Mouse (Mus musculus): ENCODE data around the gene Ctrc. TPM values are rescaled to one million over a fixed set of nuclear protein-coding genes. Genes with fewer than 3 reads are reported as not detected.

The Ctrc gene
- polyA plus RNA-seq, 1 experiment from 2014 or later, result not detected

- no peak overlapping the region for H3K4me3 ChIP-seq (ENCODE audit: low read depth, low read length)
- H3K4me1 ChIP-seq (replicated peaks; ENCODE audit: control insufficient read depth, insufficient read depth, low read length), result 0 out of 2 replicates have a peak, but pooled peaks cover 3% of the 10 kb centered on the region
- no peak for DNase-seq (ENCODE audit: low spot score)
- no peaks in the 10 kb centered on the region for H3K9me3 ChIP-seq (ENCODE audit: control insufficient read depth, low read length)
- no peaks in the 10 kb centered on the region for H3K27me3 ChIP-seq (ENCODE audit: control insufficient read depth, insufficient read depth, low read length)
- WGBS, result 83% methylated on average over 4 of the region's 4 CpGs
- H3K4me2 ChIP-seq (replicated peaks; ENCODE audit: low read depth, low read length), result no peak overlapping the region
- H3K36me3 ChIP-seq (ENCODE audit: control insufficient read depth, insufficient read depth, low read length), result no peaks in the 10 kb centered on the region
- no peak overlapping the region for H3K9ac ChIP-seq (ENCODE audit: low read depth, low read length)
- no peak for ATAC-seq (ENCODE audit: low FRiP score)
- no peak overlapping the region for H3K27ac ChIP-seq (ENCODE audit: low read depth, low read length)
Measured at GRCm38 (mm10) chr4:141879074-141879473, 32.9 kb upstream of the Ctrc start.

- H3K36me3 ChIP-seq (ENCODE audit: control insufficient read depth, insufficient read depth, low read length), result no peaks in the 10 kb centered on the region
Measured at GRCm38 (mm10) chr4:141878621-141879020, 32.5 kb upstream of the Ctrc start.

GRCm38 (mm10) chr4:141875481-141876108, 29.4 kb upstream of the Ctrc start:
- H3K9ac ChIP-seq (ENCODE audit: low read depth, low read length), result no peak overlapping the region; the same call in 1 of the 2 replicates
- peak; percentile 46 for DNase-seq (ENCODE audit: low spot score)
- 15% methylated on average over 8 of the region's 8 CpGs for WGBS
- H3K4me1 ChIP-seq (replicated peaks; ENCODE audit: control insufficient read depth, insufficient read depth, low read length), result peaks cover 5% of the 10 kb centered on the region; the same call in 1 of the 2 replicates
- 0 out of 2 replicates have a peak, but pooled peaks have one; percentile 17 for ATAC-seq (ENCODE audit: low FRiP score)
- H3K9me3 ChIP-seq (ENCODE audit: control insufficient read depth, low read length), result no peaks in the 10 kb centered on the region
- no peaks in the 10 kb centered on the region for H3K36me3 ChIP-seq (ENCODE audit: control insufficient read depth, insufficient read depth, low read length)
- peak overlapping the region; percentile 98 for H3K4me2 ChIP-seq (replicated peaks; ENCODE audit: low read depth, low read length)
- H3K27me3 ChIP-seq (ENCODE audit: control insufficient read depth, insufficient read depth, low read length), result no peaks in the 10 kb centered on the region
- peak overlapping the region; percentile 67 for H3K4me3 ChIP-seq (ENCODE audit: low read depth, low read length)
- H3K27ac ChIP-seq (ENCODE audit: low read depth, low read length), result no peak overlapping the region

More at GRCm38 (mm10) chr4:141878621-141879020, 32.5 kb upstream of the Ctrc start:
- H3K9me3 ChIP-seq (ENCODE audit: control insufficient read depth, low read length), result no peaks in the 10 kb centered on the region
- H3K4me3 ChIP-seq (ENCODE audit: low read depth, low read length), result no peak overlapping the region
- no peak overlapping the region for H3K27ac ChIP-seq (ENCODE audit: low read depth, low read length)
- H3K4me1 ChIP-seq (replicated peaks; ENCODE audit: control insufficient read depth, insufficient read depth, low read length), result peaks cover 3% of the 10 kb centered on the region; the same call in 1 of the 2 replicates
- no peaks in the 10 kb centered on the region for H3K27me3 ChIP-seq (ENCODE audit: control insufficient read depth, insufficient read depth, low read length)
- H3K4me2 ChIP-seq (replicated peaks; ENCODE audit: low read depth, low read length), result no peak overlapping the region
- no peak for DNase-seq (ENCODE audit: low spot score)
- no peak for ATAC-seq (ENCODE audit: low FRiP score)
- no peak overlapping the region for H3K9ac ChIP-seq (ENCODE audit: low read depth, low read length)
- 70% methylated on average over 7 of the region's 7 CpGs for WGBS

- peak; percentile 84 for DNase-seq (ENCODE audit: low spot score)
- Histone ChIP-seq H3K4me3 (ENCODE audit: low read depth, low read length) (peak within 1 kb of the TSS; percentile 67), H3K4me1 (replicated peaks; ENCODE audit: control insufficient read depth, insufficient read depth, low read length) (peaks cover 5% of the 10 kb centered on the region; the same call in 1 of the 2 replicates), H3K36me3 (ENCODE audit: control insufficient read depth, insufficient read depth, low read length) (no peaks in the 10 kb centered on the region), H3K9ac (ENCODE audit: low read depth, low read length) (peak within 1 kb of the TSS; percentile 70), H3K9me3 (ENCODE audit: control insufficient read depth, low read length) (no peaks in the 10 kb centered on the region), H3K27me3 (ENCODE audit: control insufficient read depth, insufficient read depth, low read length) (no peaks in the 10 kb centered on the region), H3K4me2 (replicated peaks; ENCODE audit: low read depth, low read length) (peak within 1 kb of the TSS; percentile 98), H3K27ac (ENCODE audit: low read depth, low read length) (peak within 1 kb of the TSS; percentile 31; the same call in 1 of the 2 replicates)
- WGBS, result 1% methylated on average over 53 of the region's 73 CpGs
- ATAC-seq (ENCODE audit: low FRiP score), result peak; percentile 92
Measured at GRCm38 (mm10) chr4:141874601-141875460, 28.7 kb upstream of the Ctrc start, which contains the start of gene Efhd2. Efhd2 (minus strand) TSS chr4:141874920.

GRCm38 (mm10) chr4:141874111-141874600, 28.0 kb upstream of the Ctrc start:
- peaks cover 5% of the 10 kb centered on the region; the same call in 1 of the 2 replicates for H3K4me1 ChIP-seq (replicated peaks; ENCODE audit: control insufficient read depth, insufficient read depth, low read length)
- WGBS, result 2% methylated on average over 19 of the region's 19 CpGs
- DNase-seq (ENCODE audit: low spot score), result no peak

GRCm38 (mm10) chr4:141872977-141873376, 26.8 kb upstream of the Ctrc start:
- no peak for DNase-seq (ENCODE audit: low spot score)
- peak overlapping the region; percentile 98 for H3K4me2 ChIP-seq (replicated peaks; ENCODE audit: low read depth, low read length)

More at GRCm38 (mm10) chr4:141874111-141874600, 28.0 kb upstream of the Ctrc start:
- ATAC-seq (ENCODE audit: low FRiP score), result peak; percentile 31
- Histone ChIP-seq H3K4me2 (replicated peaks; ENCODE audit: low read depth, low read length) (peak overlapping the region; percentile 98), H3K36me3 (ENCODE audit: control insufficient read depth, insufficient read depth, low read length) (no peaks in the 10 kb centered on the region), H3K9ac (ENCODE audit: low read depth, low read length) (peak overlapping the region; percentile 70), H3K27ac (ENCODE audit: low read depth, low read length) (peak overlapping the region; percentile 31; the same call in 1 of the 2 replicates), H3K4me3 (ENCODE audit: low read depth, low read length) (peak overlapping the region; percentile 67), H3K27me3 (ENCODE audit: control insufficient read depth, insufficient read depth, low read length) (no peaks in the 10 kb centered on the region), H3K9me3 (ENCODE audit: control insufficient read depth, low read length) (no peaks in the 10 kb centered on the region)

GRCm38 (mm10) chr4:141871909-141872308, 25.8 kb upstream of the Ctrc start:
- H3K9me3 ChIP-seq (ENCODE audit: control insufficient read depth, low read length), result no peaks in the 10 kb centered on the region
- no peak overlapping the region for H3K27ac ChIP-seq (ENCODE audit: low read depth, low read length)
- no peak overlapping the region for H3K4me2 ChIP-seq (replicated peaks; ENCODE audit: low read depth, low read length)
- peaks cover 8% of the 10 kb centered on the region; the same call in 1 of the 2 replicates for H3K4me1 ChIP-seq (replicated peaks; ENCODE audit: control insufficient read depth, insufficient read depth, low read length)
- H3K27me3 ChIP-seq (ENCODE audit: control insufficient read depth, insufficient read depth, low read length), result no peaks in the 10 kb centered on the region
- no peaks in the 10 kb centered on the region for H3K36me3 ChIP-seq (ENCODE audit: control insufficient read depth, insufficient read depth, low read length)
- no peak overlapping the region for H3K9ac ChIP-seq (ENCODE audit: low read depth, low read length)
- ATAC-seq (ENCODE audit: low FRiP score) (no peak), DNase-seq (ENCODE audit: low spot score) (no peak)
- 73% methylated on average over 9 of the region's 9 CpGs for WGBS
- H3K4me3 ChIP-seq (ENCODE audit: low read depth, low read length), result no peak overlapping the region

More at GRCm38 (mm10) chr4:141872977-141873376, 26.8 kb upstream of the Ctrc start:
- no peak for ATAC-seq (ENCODE audit: low FRiP score)
- Histone ChIP-seq H3K27me3 (ENCODE audit: control insufficient read depth, insufficient read depth, low read length) (no peaks in the 10 kb centered on the region), H3K9ac (ENCODE audit: low read depth, low read length) (no peak overlapping the region), H3K4me3 (ENCODE audit: low read depth, low read length) (no peak overlapping the region), H3K36me3 (ENCODE audit: control insufficient read depth, insufficient read depth, low read length) (no peaks in the 10 kb centered on the region), H3K9me3 (ENCODE audit: control insufficient read depth, low read length) (no peaks in the 10 kb centered on the region), H3K27ac (ENCODE audit: low read depth, low read length) (no peak overlapping the region), H3K4me1 (replicated peaks; ENCODE audit: control insufficient read depth, insufficient read depth, low read length) (peaks cover 5% of the 10 kb centered on the region; the same call in 1 of the 2 replicates)
- WGBS, result 81% methylated on average over 9 of the region's 9 CpGs

- Histone ChIP-seq H3K4me1 (replicated peaks; ENCODE audit: control insufficient read depth, insufficient read depth, low read length) (peaks cover 8% of the 10 kb centered on the region; the same call in 1 of the 2 replicates), H3K4me2 (replicated peaks; ENCODE audit: low read depth, low read length) (no peak overlapping the region)
Measured at GRCm38 (mm10) chr4:141871333-141871725, 25.2 kb upstream of the Ctrc start.

More at GRCm38 (mm10) chr4:141871333-141871725, 25.2 kb upstream of the Ctrc start:
- Histone ChIP-seq H3K9me3 (ENCODE audit: control insufficient read depth, low read length) (no peaks in the 10 kb centered on the region), H3K9ac (ENCODE audit: low read depth, low read length) (no peak overlapping the region), H3K27me3 (ENCODE audit: control insufficient read depth, insufficient read depth, low read length) (no peaks in the 10 kb centered on the region), H3K36me3 (ENCODE audit: control insufficient read depth, insufficient read depth, low read length) (no peaks in the 10 kb centered on the region), H3K27ac (ENCODE audit: low read depth, low read length) (no peak overlapping the region), H3K4me3 (ENCODE audit: low read depth, low read length) (no peak overlapping the region)
- DNase-seq (ENCODE audit: low spot score) (no peak), ATAC-seq (ENCODE audit: low FRiP score) (no peak)
- WGBS, result 87% methylated on average over 3 of the region's 3 CpGs

Data from hindbrain, embryonic 11.5 days (tissue).